Mouse (Mus musculus) heart, adult 10 weeks (tissue): ENCODE results near the gene A4gnt. TPM values are rescaled to one million over a fixed set of nuclear protein-coding genes. Genes with fewer than 3 reads are reported as not detected.

ENCODE experiments used
- polyA plus RNA-seq: library from polyadenylated mRNA; stranded (reverse); fragments of 350-450 nt; fragmentation: Illumina TruSeq; extraction: RNeasy Lipid Tissue Mini Kit (QIAGEN cat#74804); gene quantifications from one replicate; pipeline ENCODE4 v1.2.3, GENCODE M21; 2014; ENCODE audit warnings: low read depth, low replicate concordance

The A4gnt gene
- polyA plus RNA-seq, result not detected

GRCm38 (mm10) chr9:99612202-99612601 lies at the start of gene A4gnt:
Gene A4gnt, plus strand, starts transcription at chr9:99612502.

GRCm38 (mm10) chr9:99568347-99569070 lies 43.8 kb upstream of the A4gnt start, which contains the start of gene Armc8:
Gene Armc8, minus strand, starts transcription at chr9:99568899.

DNA sequence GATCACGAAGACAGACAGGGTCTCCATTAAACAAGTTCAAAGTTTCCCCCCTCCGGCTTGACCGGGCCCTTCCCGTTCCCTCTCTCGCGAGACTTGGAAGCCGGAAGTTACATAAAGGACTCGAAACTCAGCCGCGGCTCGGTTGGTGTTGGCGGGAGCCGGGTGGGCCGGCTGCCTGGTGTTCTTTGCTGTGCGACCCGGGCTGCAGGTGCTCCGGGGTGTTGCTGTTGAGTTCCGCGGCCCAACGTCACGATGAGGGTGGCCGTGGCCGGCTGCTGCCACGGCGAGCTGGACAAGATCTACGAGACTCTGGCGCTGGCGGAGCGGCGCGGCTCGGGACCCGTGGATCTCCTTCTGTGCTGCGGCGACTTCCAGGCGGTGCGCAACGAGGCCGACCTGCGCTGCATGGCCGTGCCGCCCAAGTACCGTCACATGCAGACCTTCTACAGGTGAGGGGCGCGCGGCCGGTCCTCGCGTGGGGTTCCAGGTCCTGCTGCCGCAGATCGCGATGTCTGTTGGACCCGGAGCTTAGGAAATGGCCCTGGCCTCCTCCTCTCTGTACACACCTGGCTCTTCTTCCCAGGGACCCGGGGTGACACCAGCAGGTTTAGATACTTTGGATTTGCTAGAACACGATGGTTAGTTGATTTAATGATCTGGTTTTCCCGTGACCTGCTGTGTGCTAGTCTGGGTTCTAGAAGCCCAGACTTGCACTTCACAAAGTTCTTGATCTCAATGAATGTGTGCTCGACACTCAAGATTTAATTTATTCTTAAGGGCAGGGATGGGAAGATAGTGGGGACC lies 36.4 kb upstream of the A4gnt start, which contains the start of gene Dbr1:
TSS of gene Dbr1 (plus strand) at position 123 of the 804 bp plus-strand sequence.

GRCm38 (mm10) chr9:99629281-99630011 lies 17.1 kb downstream of the A4gnt start, which contains the start of gene Dzip1l:
Gene Dzip1l, plus strand, starts transcription at chr9:99629496.

Other genes with a start within 250 kb of the A4gnt start
- 6.4 TPM for gene Mras, start 175.1 kb upstream of the A4gnt start, polyA plus RNA-seq
- not detected for gene Nme9, start 161.0 kb upstream of the A4gnt start, polyA plus RNA-seq
- gene Armc8, start 43.6 kb upstream of the A4gnt start, polyA plus RNA-seq, result 17.8 TPM
- gene Dbr1, start 36.7 kb upstream of the A4gnt start, polyA plus RNA-seq, result 7.6 TPM
- 3.4 TPM for gene Dzip1l, start 17.0 kb downstream of the A4gnt start, polyA plus RNA-seq
- gene Cldn18, start 104.8 kb downstream of the A4gnt start, polyA plus RNA-seq, result not detected